Mouse (Mus musculus) neural tube, embryonic 14.5 days (tissue): ENCODE measurements around the gene Fignl1. TPM values are rescaled to one million over a fixed set of nuclear protein-coding genes. Genes with fewer than 3 reads are reported as not detected.

Source experiments
- ATAC-seq: fragments of 200-750 bp; cut with Nextera tagmentation; 2 replicates; pipeline ENCODE4 v1.8.0; 2017; ENCODE audit warnings: low read depth, mild to moderate bottlenecking, moderate TSS enrichment, moderate library complexity
- H3K27ac ChIP-seq: fragments of 300-500 bp; sonication (generic); 2 replicates; pipeline ENCODE4 v1.5.1; 2014; ENCODE audit warnings: low read depth, mild to moderate bottlenecking, control low read depth, low read length, moderate library complexity, mixed read lengths
- H3K27me3 ChIP-seq: fragments of 300-500 bp; sonication (generic); 2 replicates; pipeline ENCODE4 v1.6.1; 2014; ENCODE audit warnings: low read length; ENCODE audit not compliant: control insufficient read depth, insufficient read depth
- H3K36me3 ChIP-seq: fragments of 300-500 bp; sonication (generic); 2 replicates; pipeline ENCODE4 v1.6.1; 2014; ENCODE audit warnings: low read length, mixed read lengths; ENCODE audit not compliant: control insufficient read depth, insufficient read depth
- H3K4me1 ChIP-seq: fragments of 300-500 bp; sonication (generic); 2 replicates; pipeline ENCODE4 v1.6.1; 2014; ENCODE audit warnings: low read length; ENCODE audit not compliant: control insufficient read depth, insufficient read depth
- H3K4me2 ChIP-seq: fragments of 300-500 bp; sonication (generic); 2 replicates; pipeline ENCODE4 v1.6.1; 2014; ENCODE audit warnings: mild to moderate bottlenecking, low read depth, low read length, control low read depth
- H3K4me3 ChIP-seq: fragments of 300-500 bp; sonication (generic); 2 replicates; pipeline ENCODE4 v1.5.1; 2014; ENCODE audit warnings: low read depth, low read length, control low read depth, mixed read lengths
- H3K9ac ChIP-seq: fragments of 300-500 bp; sonication (generic); replicated peaks from 2 replicates; pipeline ENCODE4 v1.6.1; 2014; ENCODE audit warnings: low read depth, mild to moderate bottlenecking, control low read depth, low read length, mixed read lengths
- H3K9me3 ChIP-seq: fragments of 300-500 bp; sonication (generic); 2 replicates; pipeline ENCODE4 v1.6.1; 2016; ENCODE audit warnings: low read length; ENCODE audit not compliant: control insufficient read depth
- WGBS: fragments of 180-500 bp; shearing (Covaris S2); extraction: QIAGEN DNeasy Blood & Tissue Kit; methylation state at CpG from one replicate; pipeline ENCODE4 v1.1.7; 2014; 5-methylcytosine and 5-hydroxymethylcytosine counted together
- polyA plus RNA-seq: library from polyadenylated mRNA; unstranded; fragments of >200 nt; fragmentation: Nextera tagmentation; extraction: Ambion mirVana; gene quantifications from 2 replicates; pipeline ENCODE4 v1.2.1, GENCODE M21; 2014

The Fignl1 gene
- polyA plus RNA-seq, 1 experiment from 2014 or later = 8.0 TPM

GRCm38 (mm10) chr11:11835791-11836190 is 27.0 kb upstream of the Fignl1 start:
- H3K27me3 ChIP-seq = no peaks in the 10 kb centered on the region
- H3K4me2 ChIP-seq = no peak overlapping the region
- H3K27ac ChIP-seq = no peak overlapping the region
- no peak overlapping the region for H3K4me3 ChIP-seq
- H3K4me1 ChIP-seq = no peaks in the 10 kb centered on the region
- no peaks in the 10 kb centered on the region for H3K36me3 ChIP-seq
- H3K9ac ChIP-seq = no peak overlapping the region
- WGBS = 87% methylated on average over 4 of the region's 4 CpGs
- no peaks in the 10 kb centered on the region for H3K9me3 ChIP-seq
- ATAC-seq = no peak

- Histone ChIP-seq H3K36me3 (no peaks in the 10 kb centered on the region), H3K9ac (no peak overlapping the region), H3K4me3 (no peak overlapping the region), H3K27ac (no peak overlapping the region), H3K4me1 (no peaks in the 10 kb centered on the region), H3K9me3 (no peaks in the 10 kb centered on the region), H3K27me3 (no peaks in the 10 kb centered on the region), H3K4me2 (no peak overlapping the region)
- WGBS = 60% methylated on average over 6 of the region's 6 CpGs
- ATAC-seq = no peak
Observed at GRCm38 (mm10) chr11:11835361-11835760, 26.6 kb upstream of the Fignl1 start.

- Histone ChIP-seq H3K4me3 (no peak overlapping the region), H3K9me3 (no peaks in the 10 kb centered on the region), H3K36me3 (no peaks in the 10 kb centered on the region), H3K4me2 (no peak overlapping the region), H3K27ac (no peak overlapping the region), H3K27me3 (no peaks in the 10 kb centered on the region), H3K9ac (no peak overlapping the region), H3K4me1 (no peaks in the 10 kb centered on the region)
- no peak for ATAC-seq
- WGBS = 9% methylated on average over 8 of the region's 8 CpGs
Observed at GRCm38 (mm10) chr11:11833100-11833499, 24.3 kb upstream of the Fignl1 start.

GRCm38 (mm10) chr11:11832755-11833084 is 24.0 kb upstream of the Fignl1 start:
- Histone ChIP-seq H3K9ac (no peak overlapping the region), H3K4me1 (no peaks in the 10 kb centered on the region), H3K9me3 (no peaks in the 10 kb centered on the region), H3K4me3 (no peak overlapping the region), H3K36me3 (no peaks in the 10 kb centered on the region), H3K27me3 (no peaks in the 10 kb centered on the region), H3K27ac (no peak overlapping the region), H3K4me2 (no peak overlapping the region)
- 25% methylated on average over 6 of the region's 6 CpGs for WGBS
- no peak for ATAC-seq

- no peak overlapping the region for H3K9ac ChIP-seq
- H3K27me3 ChIP-seq = no peaks in the 10 kb centered on the region
- H3K4me3 ChIP-seq = no peak overlapping the region
- no peaks in the 10 kb centered on the region for H3K9me3 ChIP-seq
- H3K27ac ChIP-seq = no peak overlapping the region
- ATAC-seq = no peak
- no peaks in the 10 kb centered on the region for H3K4me1 ChIP-seq
- H3K4me2 ChIP-seq = no peak overlapping the region
- WGBS = 9% methylated on average over 6 of the region's 6 CpGs
- no peaks in the 10 kb centered on the region for H3K36me3 ChIP-seq
Observed at GRCm38 (mm10) chr11:11831940-11832754, 23.4 kb upstream of the Fignl1 start.

- 16% methylated on average over 6 of the region's 6 CpGs for WGBS
- Histone ChIP-seq H3K9me3 (no peaks in the 10 kb centered on the region), H3K9ac (no peak overlapping the region), H3K27ac (no peak overlapping the region), H3K4me3 (no peak overlapping the region), H3K4me2 (no peak overlapping the region), H3K27me3 (no peaks in the 10 kb centered on the region), H3K36me3 (no peaks in the 10 kb centered on the region), H3K4me1 (no peaks in the 10 kb centered on the region)
- no peak for ATAC-seq
Observed at GRCm38 (mm10) chr11:11831526-11831925, 22.8 kb upstream of the Fignl1 start.

GRCm38 (mm10) chr11:11830884-11831495 is 22.2 kb upstream of the Fignl1 start:
- no peak overlapping the region for H3K27ac ChIP-seq
- no peaks in the 10 kb centered on the region for H3K9me3 ChIP-seq
- WGBS = 28% methylated on average over 12 of the region's 12 CpGs
- H3K36me3 ChIP-seq = no peaks in the 10 kb centered on the region
- no peak overlapping the region for H3K9ac ChIP-seq
- H3K4me2 ChIP-seq = no peak overlapping the region
- no peaks in the 10 kb centered on the region for H3K4me1 ChIP-seq
- ATAC-seq = no peak
- no peak overlapping the region for H3K4me3 ChIP-seq
- no peaks in the 10 kb centered on the region for H3K27me3 ChIP-seq

- Histone ChIP-seq H3K36me3 (no peaks in the 10 kb centered on the region), H3K4me1 (no peaks in the 10 kb centered on the region), H3K9ac (no peak overlapping the region), H3K4me3 (no peak overlapping the region), H3K27ac (no peak overlapping the region), H3K9me3 (no peaks in the 10 kb centered on the region), H3K27me3 (no peaks in the 10 kb centered on the region), H3K4me2 (no peak overlapping the region)
- WGBS = 33% methylated on average over 11 of the region's 11 CpGs
- ATAC-seq = no peak
Observed at GRCm38 (mm10) chr11:11829161-11830000, 20.6 kb upstream of the Fignl1 start.

GRCm38 (mm10) chr11:11828761-11829160 is 20.0 kb upstream of the Fignl1 start:
- no peaks in the 10 kb centered on the region for H3K27me3 ChIP-seq
- no peak for ATAC-seq
- no peaks in the 10 kb centered on the region for H3K36me3 ChIP-seq
- no peak overlapping the region for H3K9ac ChIP-seq
- no peaks in the 10 kb centered on the region for H3K9me3 ChIP-seq
- whole genome bisulfite sequencing = 33% methylated on average over 6 of the region's 6 CpGs
- no peak overlapping the region for H3K4me2 ChIP-seq
- no peaks in the 10 kb centered on the region for H3K4me1 ChIP-seq
- no peak overlapping the region for H3K27ac ChIP-seq
- no peak overlapping the region for H3K4me3 ChIP-seq
